Mouse (Mus musculus): ENCODE measurements around the gene Slc7a1. TPM values are rescaled to one million over a fixed set of nuclear protein-coding genes. Genes with fewer than 3 reads are reported as not detected.

Slc7a1 gene
- polyA plus RNA-seq, 1 experiment from 2014 or later = 24.6 TPM

DNA sequence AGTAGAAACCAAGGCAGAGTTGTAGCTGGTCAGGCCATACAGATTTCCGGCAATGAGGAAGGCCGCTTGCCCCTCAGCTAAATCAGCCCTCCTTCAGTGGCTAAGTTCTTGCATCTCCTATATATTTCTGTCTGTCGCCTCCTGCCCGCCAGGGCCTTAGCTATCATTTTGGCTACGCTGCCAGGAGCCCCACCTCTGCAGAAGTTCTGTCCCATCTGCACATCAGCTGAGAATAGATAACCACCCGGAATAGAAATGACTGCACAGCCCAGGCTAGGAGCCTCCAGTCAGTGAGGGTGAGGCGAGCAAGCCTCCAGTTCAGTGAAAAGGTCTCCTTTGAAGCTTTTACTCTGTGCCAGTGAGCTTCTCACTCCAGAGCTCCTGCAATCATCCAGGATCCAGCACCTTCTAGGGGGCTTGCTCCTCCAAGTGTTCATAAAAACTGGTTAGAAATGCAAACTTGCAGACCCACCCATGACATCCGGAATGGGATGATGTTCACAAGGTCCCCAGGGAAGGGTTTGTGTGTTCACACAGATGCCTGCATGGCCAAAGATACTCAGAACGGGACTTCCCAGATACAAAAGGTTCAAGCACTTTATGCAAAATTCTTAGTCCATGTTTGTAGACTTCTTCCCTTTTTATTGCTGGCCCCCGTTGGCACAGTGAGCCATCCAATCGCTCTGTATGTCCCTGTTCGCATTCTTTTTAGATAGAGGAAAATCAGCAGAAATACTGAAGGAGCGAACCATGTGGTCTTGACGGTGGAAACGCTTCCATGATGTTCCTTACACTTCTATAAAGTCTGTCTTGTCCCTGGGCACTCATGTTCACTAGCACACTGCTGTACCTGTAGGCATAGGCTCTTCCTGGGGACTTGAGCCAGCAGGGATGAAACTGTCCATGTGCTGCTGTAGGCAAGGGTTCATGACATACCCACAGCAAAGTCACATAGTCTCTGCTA, 10.4 kb downstream of the Slc7a1 start:
- H3K27ac ChIP-seq = no peak overlapping the region
- H3K4me1 ChIP-seq = 0 out of 2 replicates have a peak, but pooled peaks cover 2% of the 10 kb centered on the region
- ATAC-seq (ENCODE audit: insufficient read depth, low FRiP score, low read depth) = peak; percentile 45; the same call in 1 of the 2 replicates
- H3K9ac ChIP-seq = no peak overlapping the region
- WGBS = 88% methylated on average over 15 of the region's 15 CpGs
- H3K4me2 ChIP-seq = no peak overlapping the region
- no peaks in the 10 kb centered on the region for H3K27me3 ChIP-seq (replicated peaks)
- H3K36me3 ChIP-seq = no peaks in the 10 kb centered on the region
- H3K9me3 ChIP-seq = no peaks in the 10 kb centered on the region
- no peak overlapping the region for H3K4me3 ChIP-seq (replicated peaks)

DNA sequence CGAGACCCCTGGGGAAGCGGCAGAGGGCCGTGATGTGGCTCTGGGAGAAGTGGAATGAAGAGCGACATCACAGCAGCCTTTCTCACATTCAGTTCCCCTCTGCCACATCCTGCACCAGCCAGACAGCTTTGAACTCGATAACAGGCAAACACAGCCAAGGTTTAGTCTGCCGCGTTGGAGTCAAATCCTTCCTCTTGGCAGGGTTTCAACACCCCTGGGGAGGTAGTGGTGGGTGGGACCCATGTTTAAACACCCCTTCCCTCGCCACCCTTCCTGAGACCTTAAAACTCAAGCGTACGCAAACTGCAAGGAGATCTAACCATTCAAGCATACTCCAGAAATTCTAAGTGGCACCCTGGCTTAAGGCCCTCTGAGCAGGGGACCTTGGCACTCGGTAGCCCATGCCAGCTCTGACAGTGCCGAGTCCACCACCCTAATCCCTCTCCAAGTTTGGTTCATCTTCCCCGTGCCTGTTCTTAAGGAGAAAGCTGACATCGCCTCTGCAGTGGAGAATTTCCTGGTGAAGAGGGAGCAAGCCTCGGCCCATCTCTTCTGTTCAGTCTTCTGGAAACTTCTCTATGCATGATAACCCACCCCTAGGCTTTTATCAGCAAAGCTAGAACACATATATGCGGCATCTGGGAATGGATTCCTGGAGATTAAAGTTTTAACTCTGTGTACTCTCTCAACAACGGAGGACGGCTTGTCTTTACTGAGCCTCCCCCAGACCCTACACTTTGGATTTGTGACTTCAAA, 11.3 kb downstream of the Slc7a1 start:
- Histone ChIP-seq H3K4me2 (no peak overlapping the region), H3K4me3 (replicated peaks) (no peak overlapping the region), H3K9me3 (no peaks in the 10 kb centered on the region), H3K4me1 (0 out of 2 replicates have a peak, but pooled peaks cover 2% of the 10 kb centered on the region), H3K27me3 (replicated peaks) (no peaks in the 10 kb centered on the region), H3K9ac (no peak overlapping the region), H3K36me3 (no peaks in the 10 kb centered on the region), H3K27ac (no peak overlapping the region)
- WGBS = 74% methylated on average over 18 of the region's 18 CpGs
- peak; percentile 28; the same call in 1 of the 2 replicates for ATAC-seq (ENCODE audit: insufficient read depth, low FRiP score, low read depth)

DNA sequence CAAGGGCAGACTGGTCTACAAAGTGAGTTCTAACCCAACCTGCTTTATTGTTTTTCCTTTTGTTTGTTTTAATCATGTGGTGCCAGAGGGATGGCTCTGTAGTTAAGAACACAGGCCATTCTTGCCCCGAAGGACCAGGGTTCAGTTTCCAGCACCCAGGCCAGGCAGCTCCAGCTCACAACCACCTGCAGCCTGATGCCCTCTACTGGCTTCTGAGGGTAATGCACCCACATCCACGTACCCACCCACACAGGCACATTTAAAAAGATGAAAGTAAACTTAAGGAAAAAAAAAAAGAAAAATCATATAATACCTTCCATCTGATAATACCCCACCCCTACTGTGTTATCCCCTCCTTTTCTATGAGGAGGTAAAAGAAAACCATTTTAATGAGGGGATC, 11.9 kb downstream of the Slc7a1 start:
- Histone ChIP-seq H3K9ac (no peak overlapping the region), H3K9me3 (no peaks in the 10 kb centered on the region), H3K27ac (no peak overlapping the region), H3K4me2 (no peak overlapping the region), H3K27me3 (replicated peaks) (no peaks in the 10 kb centered on the region), H3K4me1 (0 out of 2 replicates have a peak, but pooled peaks cover 2% of the 10 kb centered on the region), H3K36me3 (no peaks in the 10 kb centered on the region), H3K4me3 (replicated peaks) (no peak overlapping the region)
- 100% methylated on average over 2 of the region's 2 CpGs for WGBS
- no peak for ATAC-seq (ENCODE audit: insufficient read depth, low FRiP score, low read depth)

DNA sequence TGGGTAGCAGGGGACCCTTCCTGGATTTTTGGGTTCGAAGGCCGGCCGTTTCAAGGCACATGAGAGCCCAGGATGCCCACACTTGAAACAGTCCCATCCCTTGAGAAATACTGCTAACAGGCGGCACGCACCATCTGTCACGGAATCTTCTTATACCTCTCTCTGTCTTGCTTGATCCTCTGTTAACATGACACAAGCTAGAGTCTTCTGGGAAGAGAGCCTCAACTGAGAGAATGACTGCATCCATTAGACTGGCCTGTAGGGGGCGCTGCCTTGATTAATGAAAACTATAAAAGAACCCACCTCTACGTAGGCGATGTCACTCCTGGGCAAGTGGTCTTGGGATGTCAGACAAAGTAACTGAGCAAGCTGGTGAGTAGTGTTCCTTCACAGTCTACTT, 13.2 kb downstream of the Slc7a1 start:
- Histone ChIP-seq H3K27ac (no peak overlapping the region), H3K27me3 (replicated peaks) (no peaks in the 10 kb centered on the region), H3K9me3 (no peaks in the 10 kb centered on the region), H3K4me2 (no peak overlapping the region), H3K9ac (no peak overlapping the region), H3K36me3 (no peaks in the 10 kb centered on the region), H3K4me1 (0 out of 2 replicates have a peak, but pooled peaks cover 2% of the 10 kb centered on the region), H3K4me3 (replicated peaks) (no peak overlapping the region)
- WGBS = 89% methylated on average over 9 of the region's 9 CpGs
- no peak for ATAC-seq (ENCODE audit: insufficient read depth, low FRiP score, low read depth)

DNA sequence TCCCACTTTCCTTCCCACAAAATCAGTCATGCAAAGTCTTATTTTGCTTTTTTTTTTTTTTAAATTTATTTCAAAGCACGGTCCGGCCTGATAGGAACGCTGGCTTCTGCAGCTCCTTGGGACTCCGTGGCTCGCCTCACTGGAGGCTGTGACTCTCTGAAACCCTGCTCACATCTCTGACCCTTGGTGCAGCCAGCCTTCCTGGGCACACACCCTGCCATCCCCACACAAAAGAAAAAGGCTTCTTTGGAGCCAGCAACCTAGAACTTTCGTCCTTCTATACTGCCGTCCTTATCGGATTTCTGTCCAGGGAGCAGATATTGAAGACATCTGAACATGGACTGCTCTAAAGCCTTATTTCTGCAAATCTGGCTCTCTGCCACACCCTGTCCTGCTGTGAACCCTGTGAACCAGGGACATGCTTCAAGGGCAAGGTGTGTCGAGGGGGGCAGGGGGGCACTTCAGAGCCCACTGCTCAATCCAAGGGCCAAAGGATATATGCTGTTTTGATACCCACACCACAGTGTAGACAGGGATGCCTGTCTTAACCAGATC, 15.1 kb downstream of the Slc7a1 start:
- Histone ChIP-seq H3K9me3 (no peaks in the 10 kb centered on the region), H3K9ac (no peak overlapping the region), H3K4me1 (0 out of 2 replicates have a peak, but pooled peaks cover 5% of the 10 kb centered on the region), H3K36me3 (no peaks in the 10 kb centered on the region), H3K4me3 (replicated peaks) (no peak overlapping the region), H3K4me2 (no peak overlapping the region), H3K27ac (no peak overlapping the region), H3K27me3 (replicated peaks) (no peaks in the 10 kb centered on the region)
- WGBS = 78% methylated on average over 9 of the region's 9 CpGs
- no peak for ATAC-seq (ENCODE audit: insufficient read depth, low FRiP score, low read depth)

DNA sequence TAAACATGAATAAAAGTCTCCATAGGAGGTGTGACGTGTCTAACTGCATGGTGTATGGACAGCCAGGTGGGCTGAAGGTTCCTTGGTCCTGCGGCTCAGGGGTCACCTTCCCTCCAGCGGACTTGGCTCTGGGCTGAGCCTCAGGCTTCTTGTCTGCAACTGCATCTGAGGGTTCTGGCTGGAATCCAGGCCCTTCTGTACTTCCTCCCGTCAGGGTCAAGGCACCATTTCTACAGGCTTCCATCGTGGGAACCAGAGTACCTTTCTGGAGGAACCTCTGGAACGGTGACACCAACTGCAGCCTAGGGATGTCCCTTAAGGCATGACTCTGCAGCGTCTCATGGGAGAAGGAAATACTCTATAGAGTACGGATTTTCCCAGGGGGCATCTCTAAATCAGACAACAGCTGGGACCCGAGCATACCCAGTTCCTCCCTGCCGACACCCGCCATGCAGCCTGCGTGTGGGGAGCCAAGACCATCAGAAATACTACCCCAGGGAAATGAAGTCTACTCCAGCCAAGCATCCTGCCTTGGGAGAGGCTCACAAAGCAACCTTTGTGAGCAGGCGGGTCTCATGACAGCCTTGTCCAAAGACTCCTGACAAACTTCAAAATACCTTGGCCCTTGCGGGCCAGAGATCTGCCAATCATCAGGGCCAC, 15.7 kb downstream of the Slc7a1 start:
- Histone ChIP-seq H3K36me3 (no peaks in the 10 kb centered on the region), H3K4me1 (0 out of 2 replicates have a peak, but pooled peaks cover 5% of the 10 kb centered on the region), H3K27me3 (replicated peaks) (no peaks in the 10 kb centered on the region), H3K4me3 (replicated peaks) (no peak overlapping the region), H3K4me2 (no peak overlapping the region), H3K9me3 (no peaks in the 10 kb centered on the region), H3K9ac (no peak overlapping the region), H3K27ac (no peak overlapping the region)
- no peak for ATAC-seq (ENCODE audit: insufficient read depth, low FRiP score, low read depth)
- WGBS = 71% methylated on average over 14 of the region's 14 CpGs

DNA sequence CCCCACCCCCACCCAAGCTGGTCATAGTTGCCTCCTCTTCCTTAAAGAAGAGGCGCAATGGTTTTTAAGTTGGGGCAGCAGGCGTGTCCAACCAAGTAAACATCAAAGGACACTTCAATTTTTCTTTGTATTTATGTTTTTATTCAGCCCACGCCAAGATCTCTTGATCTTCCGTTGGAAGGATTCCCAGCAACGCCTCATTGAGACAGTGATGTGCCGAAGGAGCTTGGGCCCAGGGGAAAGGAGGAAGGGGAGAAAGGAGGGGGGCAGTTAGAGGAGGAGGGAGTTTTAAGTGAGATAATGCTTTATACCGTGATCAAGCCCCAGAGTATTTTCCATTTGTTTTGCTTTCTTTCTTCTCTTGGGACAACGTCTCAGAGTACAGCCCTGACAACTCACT, 18.6 kb downstream of the Slc7a1 start:
- H3K4me2 ChIP-seq = no peak overlapping the region
- H3K9ac ChIP-seq = no peak overlapping the region
- 0 out of 2 replicates have a peak, but pooled peaks cover 5% of the 10 kb centered on the region for H3K4me1 ChIP-seq
- no peak for ATAC-seq (ENCODE audit: insufficient read depth, low FRiP score, low read depth)
- no peak overlapping the region for H3K27ac ChIP-seq
- H3K4me3 ChIP-seq (replicated peaks) = no peak overlapping the region
- 62% methylated on average over 8 of the region's 8 CpGs for WGBS
- H3K27me3 ChIP-seq (replicated peaks) = no peaks in the 10 kb centered on the region
- H3K9me3 ChIP-seq = no peaks in the 10 kb centered on the region
- H3K36me3 ChIP-seq = peaks cover 2% of the 10 kb centered on the region; the same call in 1 of the 2 replicates

DNA sequence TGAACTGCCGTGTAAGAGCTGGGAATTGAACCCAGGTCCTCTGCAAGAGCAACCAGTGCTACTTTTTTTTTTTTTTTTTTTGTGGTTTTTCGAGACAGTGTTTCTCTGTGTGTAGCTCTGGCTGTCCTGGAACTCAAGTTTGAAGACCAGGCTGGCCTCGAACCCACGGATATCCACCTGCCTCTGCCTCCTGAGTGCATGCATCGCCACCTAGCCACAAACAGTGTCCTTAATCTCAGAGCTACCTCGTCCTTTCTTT, 19.5 kb downstream of the Slc7a1 start:
- Histone ChIP-seq H3K9ac (no peak overlapping the region), H3K27me3 (replicated peaks) (no peaks in the 10 kb centered on the region), H3K4me2 (no peak overlapping the region), H3K27ac (no peak overlapping the region), H3K9me3 (no peaks in the 10 kb centered on the region), H3K4me1 (0 out of 2 replicates have a peak, but pooled peaks cover 5% of the 10 kb centered on the region), H3K4me3 (replicated peaks) (no peak overlapping the region), H3K36me3 (peaks cover 3% of the 10 kb centered on the region; the same call in 1 of the 2 replicates)
- 93% methylated on average over 6 of the region's 6 CpGs for WGBS
- ATAC-seq (ENCODE audit: insufficient read depth, low FRiP score, low read depth) = no peak

DNA sequence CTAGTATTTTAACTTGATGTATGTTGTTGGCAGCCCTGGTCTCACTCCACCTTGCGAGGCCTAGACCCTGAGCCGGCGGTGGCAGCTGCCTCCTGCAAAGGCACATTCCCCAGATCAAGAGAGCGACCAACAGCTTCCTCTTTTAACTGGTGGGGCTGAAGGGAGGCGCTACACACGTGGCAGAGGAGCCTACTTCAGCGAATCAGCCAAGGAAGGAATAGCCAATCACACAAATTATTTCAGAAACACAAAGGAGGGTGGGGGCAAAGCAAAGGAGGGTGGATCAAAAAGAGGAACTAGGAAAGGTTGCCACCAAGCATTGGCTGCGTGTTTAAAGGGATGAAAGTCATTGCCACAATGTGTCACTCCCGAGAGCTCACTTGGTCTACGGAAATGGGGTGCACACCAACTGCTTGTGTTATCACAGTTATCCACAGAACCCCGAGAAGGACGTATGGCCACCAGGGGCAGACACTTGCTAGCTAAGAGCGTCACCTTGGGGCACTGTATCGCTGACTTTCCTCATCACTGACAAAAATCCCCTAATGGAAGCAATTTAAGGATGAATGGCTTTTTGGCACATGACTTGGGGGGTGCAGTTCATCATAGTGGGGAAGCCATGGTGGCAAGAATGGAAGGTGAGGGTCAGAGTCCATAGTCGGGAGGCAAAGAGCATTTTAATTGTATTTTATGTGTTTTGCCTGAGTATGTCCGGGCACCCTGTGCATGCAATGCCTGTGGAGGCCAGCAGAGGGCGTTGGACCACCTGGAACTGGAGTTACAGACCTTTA, 20.1 kb downstream of the Slc7a1 start:
- H3K27me3 ChIP-seq (replicated peaks) = no peaks in the 10 kb centered on the region
- no peak overlapping the region for H3K4me3 ChIP-seq (replicated peaks)
- H3K36me3 ChIP-seq = peaks cover 3% of the 10 kb centered on the region; the same call in 1 of the 2 replicates
- 83% methylated on average over 17 of the region's 17 CpGs for WGBS
- H3K9me3 ChIP-seq = no peaks in the 10 kb centered on the region
- no peak overlapping the region for H3K27ac ChIP-seq
- no peak overlapping the region for H3K9ac ChIP-seq
- H3K4me1 ChIP-seq = 0 out of 2 replicates have a peak, but pooled peaks cover 5% of the 10 kb centered on the region
- H3K4me2 ChIP-seq = no peak overlapping the region
- ATAC-seq (ENCODE audit: insufficient read depth, low FRiP score, low read depth) = no peak

DNA sequence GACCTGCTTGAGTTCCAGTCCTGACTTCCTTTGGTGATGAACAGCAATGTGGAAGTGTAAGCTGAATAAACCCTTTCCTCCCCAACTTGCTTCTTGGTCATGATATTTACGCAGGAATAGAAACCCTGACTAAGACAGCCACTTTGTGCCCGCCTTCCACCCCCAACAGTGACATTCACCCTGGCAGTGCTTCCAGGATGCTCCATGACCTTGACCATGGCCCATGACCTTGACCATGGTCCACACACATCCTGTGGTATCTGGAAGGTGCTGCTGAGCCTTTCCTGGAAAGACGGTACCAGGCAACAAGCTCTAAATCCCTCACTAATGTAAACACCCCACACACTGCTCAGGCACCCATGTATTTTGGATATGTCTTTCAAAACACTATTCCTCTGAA, 21.0 kb downstream of the Slc7a1 start:
- 80% methylated on average over 3 of the region's 3 CpGs for WGBS
- no peak overlapping the region for H3K4me3 ChIP-seq (replicated peaks)
- H3K27me3 ChIP-seq (replicated peaks) = no peaks in the 10 kb centered on the region

DNA sequence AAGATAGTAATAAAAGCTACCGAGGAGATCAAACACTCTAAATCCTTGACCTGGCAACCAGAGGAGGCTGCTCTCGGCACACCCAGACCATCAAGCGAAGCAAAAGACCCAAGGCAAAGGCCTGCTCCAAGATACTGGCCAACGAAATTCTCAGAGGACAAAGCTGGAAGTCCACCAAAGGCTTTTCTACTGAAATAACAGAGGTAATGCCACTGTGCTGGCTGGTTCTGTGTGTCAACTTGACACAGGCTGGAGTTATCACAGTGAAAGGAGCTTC, 21.5 kb downstream of the Slc7a1 start:
- 82% methylated on average over 4 of the region's 4 CpGs for WGBS
- Histone ChIP-seq H3K27me3 (replicated peaks) (no peaks in the 10 kb centered on the region), H3K27ac (no peak overlapping the region), H3K9me3 (no peaks in the 10 kb centered on the region), H3K36me3 (peaks cover 3% of the 10 kb centered on the region; the same call in 1 of the 2 replicates), H3K9ac (no peak overlapping the region), H3K4me2 (no peak overlapping the region), H3K4me3 (replicated peaks) (no peak overlapping the region), H3K4me1 (0 out of 2 replicates have a peak, but pooled peaks cover 2% of the 10 kb centered on the region)
- ATAC-seq (ENCODE audit: insufficient read depth, low FRiP score, low read depth) = no peak

More for the DNA sequence above, 21.0 kb downstream of the Slc7a1 start:
- ATAC-seq (ENCODE audit: insufficient read depth, low FRiP score, low read depth) = no peak
- no peak overlapping the region for H3K9ac ChIP-seq
- H3K9me3 ChIP-seq = no peaks in the 10 kb centered on the region
- no peak overlapping the region for H3K4me2 ChIP-seq
- H3K4me1 ChIP-seq = 0 out of 2 replicates have a peak, but pooled peaks cover 2% of the 10 kb centered on the region
- H3K27ac ChIP-seq = no peak overlapping the region
- H3K36me3 ChIP-seq = peaks cover 3% of the 10 kb centered on the region; the same call in 1 of the 2 replicates
